Mouse (Mus musculus): ENCODE data around the gene Znrf3.

- TF ChIP-seq CTCF (IDR thresholded peaks at IDR 0.05; ENCODE audit: control insufficient read depth, insufficient read depth, insufficient replicate concordance, low read depth, low read length), result no peak
- TF ChIP-seq POLR2A (IDR thresholded peaks at IDR 0.05; ENCODE audit: control insufficient read depth, low read depth, low read length), result no peak
Measured at GRCm38 (mm10) chr11:5294805-5295204, 149.8 kb downstream of the Znrf3 start.
